10 mouse cellular contexts compared by ENCODE assay signal in genomic region chr11:94158521-94158920, GRCm38 (mm10). TPM values are rescaled to one million over a fixed set of nuclear protein-coding genes. Genes with fewer than 3 reads are reported as not detected.
DNase-seq lines count a peak whose midpoint lies in the region; ATAC-seq and TF ChIP-seq lines count a peak whose summit lies in the region.
"Had no signal": no experiment of that assay in that cellular context is flagged by ENCODE, and none has a peak within 500 bp of the region (broad histone marks: within the 10 kb centered on the region; RNA-seq: fewer than 3 reads in every experiment).

No protein-coding gene starts in this region.

- H3K4me2 ChIP-seq in intestine, postnatal 0 days (replicated peaks; ENCODE audit: low read depth): peak overlapping the region; percentile 60
- no peak overlapping the region for H3K4me2 ChIP-seq in midbrain, embryonic 12.5 days (replicated peaks)
- H3K4me2 ChIP-seq: embryonic facial prominence, embryonic 12.5 days had no signal

- H3K9me3 ChIP-seq in embryonic facial prominence, embryonic 10.5 days: no peaks in the 10 kb centered on the region
- H3K9me3 ChIP-seq in intestine, postnatal 0 days (ENCODE audit: control insufficient read depth): no peaks in the 10 kb centered on the region
- no peaks in the 10 kb centered on the region for H3K9me3 ChIP-seq in midbrain, embryonic 12.5 days
- H3K9me3 ChIP-seq: embryonic facial prominence, embryonic 12.5 days; G1E had no signal

- ATAC-seq in intestine, postnatal 0 days: peak; percentile 42
- ATAC-seq in midbrain, embryonic 12.5 days (ENCODE audit: low FRiP score, low read depth): no peak

- H3K4me3 ChIP-seq in embryonic facial prominence, embryonic 10.5 days: no peak overlapping the region
- no peak overlapping the region for H3K4me3 ChIP-seq in intestine, postnatal 0 days (ENCODE audit: low read depth, low read length)
- no peak overlapping the region for H3K4me3 ChIP-seq in midbrain, embryonic 12.5 days
- H3K4me3 ChIP-seq: embryonic facial prominence, embryonic 12.5 days had no signal

- H3K27ac ChIP-seq in embryonic facial prominence, embryonic 10.5 days (replicated peaks): peak overlapping the region; percentile 88
- peak overlapping the region; percentile 95 for H3K27ac ChIP-seq in intestine, postnatal 0 days (ENCODE audit: low read depth, low read length)
- peak overlapping the region; percentile 100 for H3K27ac ChIP-seq in midbrain, embryonic 12.5 days (replicated peaks)

- H3K36me3 ChIP-seq in embryonic facial prominence, embryonic 10.5 days (replicated peaks): no peaks in the 10 kb centered on the region
- H3K36me3 ChIP-seq in intestine, postnatal 0 days (ENCODE audit: control insufficient read depth, insufficient read depth): no peaks in the 10 kb centered on the region
- no peaks in the 10 kb centered on the region for H3K36me3 ChIP-seq in midbrain, embryonic 12.5 days
- H3K36me3 ChIP-seq: embryonic facial prominence, embryonic 12.5 days; G1E had no signal

- 32% methylated on average over 14 of the region's 14 CpGs for WGBS in embryonic facial prominence, embryonic 10.5 days
- WGBS in intestine, postnatal 0 days: 23% methylated on average over 14 of the region's 14 CpGs
- 43% methylated on average over 14 of the region's 14 CpGs for WGBS in midbrain, embryonic 12.5 days

- intact Hi-C loops in heart, postnatal 14 days (cut with DNase I): loop anchor here (2.0 kb wide), 1 partner anchor 24 kb away; no protein-coding TSS in a partner anchor
- intact Hi-C loops in gastrocnemius, postnatal 14 days (cut with DNase I; ENCODE audit: low total_unique reads): no loop called here

- peak; percentile 96 for DNase-seq in heart, adult 11 months
- DNase-seq in heart, postnatal 14 days: no peak
- peak; percentile 34 for DNase-seq in embryonic facial prominence, embryonic 10.5 days (ENCODE audit: low spot score)
- no peak for DNase-seq in right cerebral cortex, postnatal 14 days
- no peak for DNase-seq in gastrocnemius, postnatal 14 days
- DNase-seq in layer of hippocampus, adult 11-12 months (ENCODE audit: low spot score): no peak

- H3K9ac ChIP-seq in intestine, postnatal 0 days (ENCODE audit: low read depth, low read length): 0 out of 2 replicates have a peak overlapping the region, but pooled peaks have one; percentile 7
- no peak overlapping the region for H3K9ac ChIP-seq in midbrain, embryonic 12.5 days (replicated peaks)
- H3K9ac ChIP-seq: embryonic facial prominence, embryonic 12.5 days had no signal

- H3K27me3 ChIP-seq in embryonic facial prominence, embryonic 10.5 days (replicated peaks; ENCODE audit: low read depth, poor library complexity, severe bottlenecking): peaks cover 28% of the 10 kb centered on the region
- H3K27me3 ChIP-seq in intestine, postnatal 0 days (replicated peaks; ENCODE audit: control insufficient read depth, insufficient read depth, low read length): no peaks in the 10 kb centered on the region
- no peaks in the 10 kb centered on the region for H3K27me3 ChIP-seq in midbrain, embryonic 12.5 days
- H3K27me3 ChIP-seq: embryonic facial prominence, embryonic 12.5 days had no signal

- peaks cover 43% of the 10 kb centered on the region for H3K4me1 ChIP-seq in embryonic facial prominence, embryonic 10.5 days
- H3K4me1 ChIP-seq in intestine, postnatal 0 days (replicated peaks; ENCODE audit: control insufficient read depth, insufficient read depth, low read length): peaks cover 10% of the 10 kb centered on the region; the same call in 1 of the 2 replicates
- peaks cover 49% of the 10 kb centered on the region for H3K4me1 ChIP-seq in midbrain, embryonic 12.5 days

- TF ChIP-seq CTCF in intestine, postnatal 0 days (IDR thresholded peaks at IDR 0.05; ENCODE audit: low read depth): peak; percentile 38

RNA-seq across cellular contexts. Expression of gene Tob1, which starts 52.7 kb away (rescaled TPM):
- total RNA-seq in heart, postnatal 14 days (2021): 10 to 100 TPM; 64.1 to 67.6 TPM
- 18.4 and 22.1 TPM in 2 replicates for polyA plus RNA-seq in embryonic facial prominence, embryonic 10.5 days (2016; fragmentation: Nextera tagmentation; extraction: Ambion mirVana)
- polyA plus RNA-seq in intestine, postnatal 0 days (2015; fragmentation: Nextera tagmentation; extraction: Ambion mirVana): 69.4 and 71.8 TPM in 2 replicates
- polyA plus RNA-seq in midbrain, embryonic 12.5 days (2016; fragmentation: Nextera tagmentation; extraction: Ambion mirVana): 36.7 and 38.3 TPM in 2 replicates
- 100 to 1,000 TPM; 133 to 139 TPM for total RNA-seq in gastrocnemius, postnatal 14 days (2021)

Comparison
In these comparisons a context has a peak if more than half of its experiments do, and no peak if none do; other contexts are left out.
1. DNase-seq: peak in heart, adult 11 months (single experiment) and embryonic facial prominence, embryonic 10.5 days (single experiment); none in heart, postnatal 14 days (0 of 2), right cerebral cortex, postnatal 14 days (single experiment), gastrocnemius, postnatal 14 days (single experiment) and layer of hippocampus, adult 11-12 months (single experiment).
2. Peak in every context shown above with its lines, with median percentiles within 50 percentile points of each other: H3K27ac ChIP-seq.